Mouse (Mus musculus) embryonic facial prominence, embryonic 14.5 days (tissue): ENCODE measurements around the gene Cfap57. TPM values are rescaled to one million over a fixed set of nuclear protein-coding genes. Genes with fewer than 3 reads are reported as not detected.

Source experiments
- ATAC-seq: fragments of 200-750 bp; cut with Nextera tagmentation; 2 replicates; pipeline ENCODE4 v1.8.0; 2017; ENCODE audit warnings: low read depth, moderate number of reproducible peaks, moderate TSS enrichment
- DNase-seq: peaks from one replicate; pipeline ENCODE4 v3.0.0-alpha.2; 2015; ENCODE audit warnings: low spot score
- H3K27ac ChIP-seq: fragments of 300-500 bp; sonication (generic); replicated peaks from 2 replicates; pipeline ENCODE4 v1.5.1; 2014; ENCODE audit warnings: low read depth, mild to moderate bottlenecking, low read length, moderate library complexity
- H3K27me3 ChIP-seq: fragments of 300-500 bp; sonication (generic); replicated peaks from 2 replicates; pipeline ENCODE4 v1.6.1; 2014; ENCODE audit warnings: low read length; ENCODE audit not compliant: control insufficient read depth, insufficient read depth
- H3K36me3 ChIP-seq: fragments of 300-500 bp; sonication (generic); 2 replicates; pipeline ENCODE4 v1.6.1; 2014; ENCODE audit warnings: low read length, mixed read lengths; ENCODE audit not compliant: control insufficient read depth, insufficient read depth
- H3K4me1 ChIP-seq: fragments of 300-500 bp; sonication (generic); 2 replicates; pipeline ENCODE4 v1.6.1; 2014; ENCODE audit warnings: antibody characterized with exemption, low read length; ENCODE audit not compliant: control insufficient read depth, insufficient read depth
- H3K4me2 ChIP-seq: fragments of 300-500 bp; sonication (generic); 2 replicates; pipeline ENCODE4 v1.6.1; 2014; ENCODE audit warnings: low read depth, mild to moderate bottlenecking, low read length, moderate library complexity, mixed read lengths
- H3K4me3 ChIP-seq: fragments of 300-500 bp; sonication (generic); 2 replicates; pipeline ENCODE4 v1.5.1; 2014; ENCODE audit warnings: low read depth, mild to moderate bottlenecking, low read length
- H3K9ac ChIP-seq: fragments of 300-500 bp; sonication (generic); 2 replicates; pipeline ENCODE4 v1.6.1; 2014; ENCODE audit warnings: low read depth, mild to moderate bottlenecking, low read length, moderate library complexity, mixed read lengths
- H3K9me3 ChIP-seq: fragments of 300-500 bp; sonication (generic); 2 replicates; pipeline ENCODE4 v1.6.1; 2016; ENCODE audit warnings: low read length; ENCODE audit not compliant: control insufficient read depth
- WGBS: fragments of 180-500 bp; shearing (Covaris S2); extraction: QIAGEN DNeasy Blood & Tissue Kit; methylation state at CpG from one replicate; pipeline ENCODE4 v1.1.7; 2014; 5-methylcytosine and 5-hydroxymethylcytosine counted together
- polyA plus RNA-seq: library from polyadenylated mRNA; unstranded; fragments of >200 nt; fragmentation: Nextera tagmentation; extraction: Ambion mirVana; gene quantifications from 2 replicates; pipeline ENCODE4 v1.2.1, GENCODE M21; 2014

Gene Cfap57
- polyA plus RNA-seq, result 0.38 and 1.4 TPM in 2 replicates

GRCm38 (mm10) chr4:118620279-118620966 lies at the start of gene Cfap57, which contains the start of gene Ebna1bp2:
Cfap57 (minus strand) TSS chr4:118620777.
Ebna1bp2 (plus strand) TSS chr4:118620799.
- Histone ChIP-seq H3K9ac (peak within 1 kb of the TSS; percentile 76), H3K4me1 (peaks cover 8% of the 10 kb centered on the region), H3K4me3 (peak within 1 kb of the TSS; percentile 62), H3K9me3 (peaks cover 9% of the 10 kb centered on the region), H3K27ac (peak within 1 kb of the TSS; percentile 12; the same call in 1 of the 2 replicates), H3K27me3 (no peaks in the 10 kb centered on the region), H3K36me3 (peaks cover 25% of the 10 kb centered on the region), H3K4me2 (peak within 1 kb of the TSS; percentile 93)
- WGBS, result under 1% methylated on average over 38 of the region's 41 CpGs
- ATAC-seq (peak; percentile 93), DNase-seq (peak; percentile 97)

- no peak for ATAC-seq
- H3K9me3 ChIP-seq, result no peaks in the 10 kb centered on the region
- H3K27ac ChIP-seq, result no peak within 1 kb of the TSS
- no peaks in the 10 kb centered on the region for H3K4me1 ChIP-seq
- no peak within 1 kb of the TSS for H3K4me3 ChIP-seq
- H3K9ac ChIP-seq, result no peak within 1 kb of the TSS
- H3K36me3 ChIP-seq, result no peaks in the 10 kb centered on the region
- DNase-seq, result no peak
- no peaks in the 10 kb centered on the region for H3K27me3 ChIP-seq
- no peak within 1 kb of the TSS for H3K4me2 ChIP-seq
Observed at GRCm38 (mm10) chr4:118658652-118659051, 38.1 kb upstream of the Cfap57 start, which contains the start of gene Olfr62. Olfr62 (plus strand) TSS chr4:118658952.

- Histone ChIP-seq H3K4me1 (no peaks in the 10 kb centered on the region), H3K4me2 (no peak overlapping the region), H3K9me3 (no peaks in the 10 kb centered on the region), H3K36me3 (no peaks in the 10 kb centered on the region), H3K4me3 (no peak overlapping the region), H3K27me3 (no peaks in the 10 kb centered on the region), H3K27ac (no peak overlapping the region), H3K9ac (no peak overlapping the region)
- peak; percentile 2 for DNase-seq
- no peak for ATAC-seq
- WGBS, result 10% methylated on average over 2 of the region's 2 CpGs
Observed at GRCm38 (mm10) chr4:118645234-118645633, 24.7 kb upstream of the Cfap57 start.

GRCm38 (mm10) chr4:118642346-118643190 lies 22.0 kb upstream of the Cfap57 start:
- H3K4me3 ChIP-seq, result no peak overlapping the region
- no peak overlapping the region for H3K27ac ChIP-seq
- peak overlapping the region; percentile 29 for H3K4me2 ChIP-seq
- no peaks in the 10 kb centered on the region for H3K9me3 ChIP-seq
- H3K9ac ChIP-seq, result no peak overlapping the region
- no peaks in the 10 kb centered on the region for H3K27me3 ChIP-seq
- WGBS, result 39% methylated on average over 19 of the region's 20 CpGs
- no peaks in the 10 kb centered on the region for H3K36me3 ChIP-seq
- ATAC-seq, result peak; percentile 86
- no peaks in the 10 kb centered on the region for H3K4me1 ChIP-seq
- peak; percentile 80 for DNase-seq

- no peaks in the 10 kb centered on the region for H3K4me1 ChIP-seq
- DNase-seq, result no peak
- peaks cover 45% of the 10 kb centered on the region for H3K36me3 ChIP-seq
- WGBS, result 92% methylated on average over 5 of the region's 5 CpGs
- no peak overlapping the region for H3K9ac ChIP-seq
- H3K27ac ChIP-seq, result no peak overlapping the region
- H3K27me3 ChIP-seq, result no peaks in the 10 kb centered on the region
- H3K4me2 ChIP-seq, result no peak overlapping the region
- ATAC-seq, result no peak
- H3K9me3 ChIP-seq, result no peaks in the 10 kb centered on the region
- H3K4me3 ChIP-seq, result no peak overlapping the region
Observed at GRCm38 (mm10) chr4:118630261-118630660, 9.7 kb upstream of the Cfap57 start.

- no peaks in the 10 kb centered on the region for H3K27me3 ChIP-seq
- peak overlapping the region; percentile 93 for H3K4me2 ChIP-seq
- peak overlapping the region; percentile 62 for H3K4me3 ChIP-seq
- peak overlapping the region; percentile 76 for H3K9ac ChIP-seq
- no peak for ATAC-seq
- peaks cover 38% of the 10 kb centered on the region for H3K36me3 ChIP-seq
- H3K27ac ChIP-seq, result no peak overlapping the region
- H3K4me1 ChIP-seq, result peaks cover 8% of the 10 kb centered on the region
- DNase-seq, result no peak
- peaks cover 9% of the 10 kb centered on the region for H3K9me3 ChIP-seq
- WGBS, result 83% methylated on average over 9 of the region's 9 CpGs
Observed at GRCm38 (mm10) chr4:118621781-118622180, 1.2 kb upstream of the Cfap57 start.

- H3K4me2 ChIP-seq, result peak overlapping the region; percentile 93
- H3K9ac ChIP-seq, result peak overlapping the region; percentile 76
- DNase-seq, result peak; percentile 3
- WGBS, result 0% methylated on average over 17 of the region's 23 CpGs
- peak overlapping the region; percentile 62 for H3K4me3 ChIP-seq
- H3K36me3 ChIP-seq, result peaks cover 30% of the 10 kb centered on the region
- H3K27me3 ChIP-seq, result no peaks in the 10 kb centered on the region
- H3K4me1 ChIP-seq, result peaks cover 8% of the 10 kb centered on the region
- peaks cover 9% of the 10 kb centered on the region for H3K9me3 ChIP-seq
- peak overlapping the region; percentile 12; the same call in 1 of the 2 replicates for H3K27ac ChIP-seq
- ATAC-seq, result peak; percentile 30; the same call in 1 of the 2 replicates
Observed at GRCm38 (mm10) chr4:118620967-118621320, 367 bp upstream of the Cfap57 start.

- Histone ChIP-seq H3K9ac (no peak overlapping the region), H3K4me3 (no peak overlapping the region), H3K4me2 (no peak overlapping the region), H3K9me3 (peaks cover 9% of the 10 kb centered on the region), H3K36me3 (no peaks in the 10 kb centered on the region), H3K4me1 (no peaks in the 10 kb centered on the region), H3K27ac (no peak overlapping the region), H3K27me3 (no peaks in the 10 kb centered on the region)
- WGBS, result 79% methylated on average over 11 of the region's 11 CpGs
- ATAC-seq (no peak), DNase-seq (peak; percentile 14)
Observed at GRCm38 (mm10) chr4:118615412-118615811, 5.2 kb downstream of the Cfap57 start.
